Mouse (Mus musculus): ENCODE measurements around the gene Fubp3.

DNA sequence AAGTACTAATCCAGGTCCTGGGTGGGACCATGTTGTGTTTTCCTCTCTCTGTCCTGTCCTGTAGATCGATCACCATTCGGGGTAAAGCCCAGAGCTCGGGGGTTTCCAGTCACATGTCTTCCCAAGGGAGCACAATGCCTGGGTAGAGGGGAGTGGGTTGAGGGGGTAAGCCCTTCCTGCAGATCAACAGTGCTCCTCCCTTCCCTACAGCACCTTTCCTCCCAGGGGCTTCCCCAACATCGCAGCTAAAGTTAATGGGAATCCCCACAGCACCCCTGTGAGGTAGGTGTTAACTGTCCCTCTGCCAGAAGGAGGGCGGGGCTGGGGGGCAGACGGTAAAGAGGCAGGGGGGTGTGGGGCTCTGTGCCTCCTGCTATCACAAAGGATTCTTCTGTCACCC lies 40.2 kb downstream of the Fubp3 start:
- TF ChIP-seq CTCF (conservative IDR thresholded peaks at IDR 0.05; ENCODE audit: low read length) = no peak
- no peak for TF ChIP-seq POU5F1 (IDR thresholded peaks at IDR 0.05; ENCODE audit: borderline replicate concordance, low read length)
